Mouse (Mus musculus) forebrain, embryonic 13.5 days (tissue): ENCODE data around the gene Poll. TPM values are rescaled to one million over a fixed set of nuclear protein-coding genes. Genes with fewer than 3 reads are reported as not detected.

Source experiments
- ATAC-seq: fragments of 200-750 bp; cut with Nextera tagmentation; 2 replicates; pipeline ENCODE4 v1.8.0; 2017
- H3K27ac ChIP-seq: fragments of 300-500 bp; sonication (generic); 2 replicates; pipeline ENCODE4 v1.5.1; 2015; ENCODE audit warnings: inconsistent platforms, mild to moderate bottlenecking, moderate library complexity
- H3K27me3 ChIP-seq: fragments of 300-500 bp; sonication (generic); 2 replicates; pipeline ENCODE4 v1.6.1; 2015; ENCODE audit warnings: mild to moderate bottlenecking, inconsistent platforms
- H3K36me3 ChIP-seq: fragments of 300-500 bp; sonication (generic); 2 replicates; pipeline ENCODE4 v1.6.1; 2015; ENCODE audit warnings: mild to moderate bottlenecking, inconsistent platforms; ENCODE audit not compliant: poor library complexity, severe bottlenecking
- H3K4me1 ChIP-seq: fragments of 300-500 bp; sonication (generic); 2 replicates; pipeline ENCODE4 v1.6.1; 2015; ENCODE audit warnings: inconsistent platforms
- H3K4me2 ChIP-seq: fragments of 300-500 bp; sonication (generic); 2 replicates; pipeline ENCODE4 v1.6.1; 2015; ENCODE audit warnings: inconsistent platforms, mild to moderate bottlenecking, moderate library complexity
- H3K4me3 ChIP-seq: fragments of 300-500 bp; sonication (generic); 2 replicates; pipeline ENCODE4 v1.5.1; 2015; ENCODE audit warnings: mild to moderate bottlenecking, inconsistent platforms
- H3K9ac ChIP-seq: fragments of 300-500 bp; sonication (generic); 2 replicates; pipeline ENCODE4 v1.6.1; 2015; ENCODE audit warnings: mild to moderate bottlenecking, inconsistent platforms
- H3K9me3 ChIP-seq: fragments of 300-500 bp; sonication (generic); replicated peaks from 2 replicates; pipeline ENCODE4 v1.6.1; 2016; ENCODE audit warnings: inconsistent platforms
- WGBS: fragments of 180-500 bp; shearing (Covaris S2); methylation state at CpG from one replicate; pipeline ENCODE4 v1.1.7; 2015; 5-methylcytosine and 5-hydroxymethylcytosine counted together
- polyA plus RNA-seq: library from polyadenylated mRNA; unstranded; fragments of >200 nt; fragmentation: Nextera tagmentation; extraction: Ambion mirVana; gene quantifications from 2 replicates; pipeline ENCODE4 v1.2.1, GENCODE M21; 2015

The Poll gene
- 16.2 and 16.7 TPM in 2 replicates for polyA plus RNA-seq

- H3K27ac ChIP-seq = peak within 1 kb of the TSS; percentile 59
- H3K36me3 ChIP-seq = peaks cover 18% of the 10 kb centered on the region; the same call in 1 of the 2 replicates
- ATAC-seq = peak; percentile 93
- H3K9ac ChIP-seq = peak within 1 kb of the TSS; percentile 87
- peak within 1 kb of the TSS; percentile 65 for H3K4me3 ChIP-seq
- 0 out of 2 replicates have a peak, but pooled peaks cover 3% of the 10 kb centered on the region for H3K27me3 ChIP-seq
- H3K9me3 ChIP-seq = no peaks in the 10 kb centered on the region
- under 1% methylated on average over 35 of the region's 35 CpGs for WGBS
- H3K4me1 ChIP-seq = peaks cover 13% of the 10 kb centered on the region
- H3K4me2 ChIP-seq = peak within 1 kb of the TSS; percentile 93
Observed at GRCm38 (mm10) chr19:45560153-45560890, at the start of gene Poll, which contains the start of gene Gm17018. Gene Poll, minus strand, starts transcription at chr19:45560531. Gene Gm17018, plus strand, starts transcription at chr19:45560615.

GRCm38 (mm10) chr19:45608648-45609339, 48.5 kb upstream of the Poll start:
- H3K4me1 ChIP-seq = peaks cover 25% of the 10 kb centered on the region
- peaks cover 91% of the 10 kb centered on the region for H3K27me3 ChIP-seq
- no peak overlapping the region for H3K9ac ChIP-seq
- H3K4me3 ChIP-seq = no peak overlapping the region
- no peaks in the 10 kb centered on the region for H3K9me3 ChIP-seq
- 81% methylated on average over 13 of the region's 13 CpGs for WGBS
- ATAC-seq = no peak
- no peak overlapping the region for H3K4me2 ChIP-seq
- H3K36me3 ChIP-seq = no peaks in the 10 kb centered on the region
- peak overlapping the region; percentile 31; the same call in 1 of the 2 replicates for H3K27ac ChIP-seq

GRCm38 (mm10) chr19:45607479-45607878, 47.1 kb upstream of the Poll start:
- no peaks in the 10 kb centered on the region for H3K9me3 ChIP-seq
- H3K4me3 ChIP-seq = no peak overlapping the region
- H3K36me3 ChIP-seq = no peaks in the 10 kb centered on the region
- H3K27me3 ChIP-seq = peaks cover 93% of the 10 kb centered on the region
- H3K4me1 ChIP-seq = peaks cover 25% of the 10 kb centered on the region
- ATAC-seq = peak; percentile 85; the same call in 1 of the 2 replicates
- H3K9ac ChIP-seq = peak overlapping the region; percentile 40; the same call in 1 of the 2 replicates
- H3K27ac ChIP-seq = peak overlapping the region; percentile 57
- 6% methylated on average over 7 of the region's 7 CpGs for WGBS
- H3K4me2 ChIP-seq = peak overlapping the region; percentile 12

- H3K9me3 ChIP-seq = no peaks in the 10 kb centered on the region
- ATAC-seq = no peak
- H3K9ac ChIP-seq = 0 out of 2 replicates have a peak overlapping the region, but pooled peaks have one; percentile 40
- H3K4me3 ChIP-seq = no peak overlapping the region
- 49% methylated on average over 4 of the region's 4 CpGs for WGBS
- H3K27ac ChIP-seq = no peak overlapping the region
- 0 out of 2 replicates have a peak overlapping the region, but pooled peaks have one; percentile 12 for H3K4me2 ChIP-seq
- peaks cover 25% of the 10 kb centered on the region for H3K4me1 ChIP-seq
- 0 out of 2 replicates have a peak, but pooled peaks cover 5% of the 10 kb centered on the region for H3K36me3 ChIP-seq
- H3K27me3 ChIP-seq = peaks cover 93% of the 10 kb centered on the region
Observed at GRCm38 (mm10) chr19:45606701-45607100, 46.4 kb upstream of the Poll start.

GRCm38 (mm10) chr19:45602606-45603005, 42.3 kb upstream of the Poll start:
- Histone ChIP-seq H3K27ac (no peak overlapping the region), H3K4me1 (peaks cover 12% of the 10 kb centered on the region), H3K4me3 (no peak overlapping the region), H3K9ac (no peak overlapping the region), H3K36me3 (0 out of 2 replicates have a peak, but pooled peaks cover 5% of the 10 kb centered on the region), H3K4me2 (no peak overlapping the region), H3K9me3 (no peaks in the 10 kb centered on the region), H3K27me3 (peaks cover 96% of the 10 kb centered on the region)
- no peak for ATAC-seq
- 95% methylated on average over 5 of the region's 5 CpGs for WGBS

- Histone ChIP-seq H3K4me3 (no peak overlapping the region), H3K27me3 (peaks cover 98% of the 10 kb centered on the region), H3K4me1 (peaks cover 14% of the 10 kb centered on the region), H3K36me3 (0 out of 2 replicates have a peak, but pooled peaks cover 3% of the 10 kb centered on the region), H3K27ac (no peak overlapping the region), H3K9ac (no peak overlapping the region), H3K9me3 (no peaks in the 10 kb centered on the region), H3K4me2 (no peak overlapping the region)
- WGBS = 70% methylated on average over 4 of the region's 4 CpGs
- ATAC-seq = no peak
Observed at GRCm38 (mm10) chr19:45597106-45597505, 36.8 kb upstream of the Poll start.

GRCm38 (mm10) chr19:45596434-45596833, 36.1 kb upstream of the Poll start:
- ATAC-seq = no peak

GRCm38 (mm10) chr19:45596019-45596418, 35.7 kb upstream of the Poll start:
- H3K27me3 ChIP-seq = peaks cover 98% of the 10 kb centered on the region
- H3K4me1 ChIP-seq = peaks cover 14% of the 10 kb centered on the region
- no peak overlapping the region for H3K27ac ChIP-seq
- H3K9ac ChIP-seq = no peak overlapping the region
- no peaks in the 10 kb centered on the region for H3K36me3 ChIP-seq
- H3K4me3 ChIP-seq = no peak overlapping the region
- ATAC-seq = peak; percentile 89
- H3K4me2 ChIP-seq = no peak overlapping the region
- no peaks in the 10 kb centered on the region for H3K9me3 ChIP-seq
- WGBS = 6% methylated on average over 7 of the region's 7 CpGs

More at GRCm38 (mm10) chr19:45596434-45596833, 36.1 kb upstream of the Poll start:
- Histone ChIP-seq H3K9ac (no peak overlapping the region), H3K4me1 (peaks cover 14% of the 10 kb centered on the region), H3K36me3 (no peaks in the 10 kb centered on the region), H3K4me2 (no peak overlapping the region), H3K4me3 (no peak overlapping the region), H3K9me3 (no peaks in the 10 kb centered on the region), H3K27ac (no peak overlapping the region), H3K27me3 (peaks cover 98% of the 10 kb centered on the region)
- 32% methylated on average over 6 of the region's 6 CpGs for WGBS

- Histone ChIP-seq H3K27me3 (peaks cover 98% of the 10 kb centered on the region), H3K4me3 (no peak overlapping the region), H3K36me3 (no peaks in the 10 kb centered on the region), H3K27ac (no peak overlapping the region), H3K4me2 (no peak overlapping the region), H3K9me3 (no peaks in the 10 kb centered on the region), H3K9ac (no peak overlapping the region), H3K4me1 (peaks cover 14% of the 10 kb centered on the region)
- no peak for ATAC-seq
- 84% methylated on average over 6 of the region's 6 CpGs for WGBS
Observed at GRCm38 (mm10) chr19:45595481-45595880, 35.1 kb upstream of the Poll start.

GRCm38 (mm10) chr19:45594079-45594478, 33.7 kb upstream of the Poll start:
- ATAC-seq = no peak
- no peaks in the 10 kb centered on the region for H3K9me3 ChIP-seq
- H3K4me2 ChIP-seq = no peak overlapping the region
- peaks cover 95% of the 10 kb centered on the region for H3K27me3 ChIP-seq
- no peak overlapping the region for H3K4me3 ChIP-seq
- H3K9ac ChIP-seq = no peak overlapping the region
- no peaks in the 10 kb centered on the region for H3K36me3 ChIP-seq
- H3K27ac ChIP-seq = no peak overlapping the region
- WGBS = 95% methylated on average over 7 of the region's 7 CpGs
- H3K4me1 ChIP-seq = peaks cover 14% of the 10 kb centered on the region

- no peak overlapping the region for H3K4me2 ChIP-seq
- H3K4me3 ChIP-seq = no peak overlapping the region
- H3K4me1 ChIP-seq = peaks cover 14% of the 10 kb centered on the region
- no peak overlapping the region for H3K9ac ChIP-seq
- H3K9me3 ChIP-seq = no peaks in the 10 kb centered on the region
- H3K27me3 ChIP-seq = peaks cover 93% of the 10 kb centered on the region
- ATAC-seq = no peak
- WGBS = 89% methylated on average over 9 of the region's 9 CpGs
- no peaks in the 10 kb centered on the region for H3K36me3 ChIP-seq
- H3K27ac ChIP-seq = no peak overlapping the region
Observed at GRCm38 (mm10) chr19:45592916-45593315, 32.6 kb upstream of the Poll start.

GRCm38 (mm10) chr19:45591704-45592103, 31.4 kb upstream of the Poll start:
- Histone ChIP-seq H3K4me1 (peaks cover 13% of the 10 kb centered on the region), H3K4me2 (no peak overlapping the region), H3K9me3 (no peaks in the 10 kb centered on the region), H3K4me3 (no peak overlapping the region), H3K36me3 (no peaks in the 10 kb centered on the region; the same call in 1 of the 2 replicates), H3K9ac (no peak overlapping the region), H3K27ac (no peak overlapping the region), H3K27me3 (peaks cover 93% of the 10 kb centered on the region)
- no peak for ATAC-seq
- WGBS = 88% methylated on average over 7 of the region's 7 CpGs
